Mouse (Mus musculus): Measurements from ENCODE around the gene Slamf9. TPM values are rescaled to one million over a fixed set of nuclear protein-coding genes. Genes with fewer than 3 reads are reported as not detected.

The Slamf9 gene
- 1.0 and 1.1 TPM in 2 replicates for polyA plus RNA-seq (2015; fragmentation: Nextera tagmentation; extraction: Ambion mirVana)

DNA sequence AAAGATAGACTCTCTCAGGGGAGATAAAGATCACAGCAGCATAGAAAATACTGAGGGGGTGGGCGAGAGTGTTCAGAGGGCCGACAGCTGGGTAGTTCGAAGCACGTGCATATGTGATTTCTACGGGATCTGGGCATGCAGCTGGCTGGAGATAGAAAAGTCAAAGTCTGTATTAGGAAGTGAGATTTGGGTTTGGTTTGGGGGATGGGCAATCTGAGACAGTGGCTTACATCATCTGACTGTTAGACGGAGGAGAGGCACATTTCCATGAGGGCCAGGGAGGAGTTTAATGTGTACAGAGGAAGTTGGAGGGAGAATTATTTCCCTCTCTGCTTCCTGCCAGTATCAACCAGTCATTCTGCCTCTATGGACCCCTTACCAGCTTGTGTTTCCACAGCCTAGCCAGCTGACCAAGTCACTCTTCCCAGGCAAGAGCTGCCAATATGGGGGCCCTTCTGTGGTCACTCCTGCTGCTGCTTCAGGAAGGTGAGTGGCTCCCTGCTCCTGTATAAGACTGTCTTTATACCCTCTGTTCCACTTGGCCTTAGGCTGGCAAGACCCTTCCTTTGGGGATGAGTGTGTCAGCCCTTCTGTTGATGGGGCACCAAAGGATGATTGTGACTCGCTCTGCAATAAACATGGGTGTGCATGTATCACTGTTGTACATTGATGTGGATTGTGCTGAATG, at the start of gene Slamf9:
Gene Slamf9 (plus strand): TSS at position 305 of the 688 bp plus-strand sequence.
- Histone ChIP-seq H3K4me2 (ENCODE audit: low read depth, low read length) (no peak within 1 kb of the TSS), H3K36me3 (ENCODE audit: control insufficient read depth, insufficient read depth) (no peaks in the 10 kb centered on the region), H3K27ac (ENCODE audit: low read length) (no peak within 1 kb of the TSS), H3K9ac (ENCODE audit: low read depth, low read length) (no peak within 1 kb of the TSS), H3K4me1 (ENCODE audit: control insufficient read depth, low read depth, low read length) (peaks cover 6% of the 10 kb centered on the region; the same call in 1 of the 2 replicates), H3K27me3 (ENCODE audit: control insufficient read depth, insufficient read depth, low read depth, low read length) (no peaks in the 10 kb centered on the region), H3K4me3 (ENCODE audit: low read depth, low read length) (no peak within 1 kb of the TSS), H3K9me3 (replicated peaks; ENCODE audit: control insufficient read depth, low read length) (no peaks in the 10 kb centered on the region)
- ATAC-seq (ENCODE audit: low read depth): peak; percentile 69
- WGBS (ENCODE audit: insufficient replicate concordance): 11% methylated on average over 7 of the region's 7 CpGs

DNA sequence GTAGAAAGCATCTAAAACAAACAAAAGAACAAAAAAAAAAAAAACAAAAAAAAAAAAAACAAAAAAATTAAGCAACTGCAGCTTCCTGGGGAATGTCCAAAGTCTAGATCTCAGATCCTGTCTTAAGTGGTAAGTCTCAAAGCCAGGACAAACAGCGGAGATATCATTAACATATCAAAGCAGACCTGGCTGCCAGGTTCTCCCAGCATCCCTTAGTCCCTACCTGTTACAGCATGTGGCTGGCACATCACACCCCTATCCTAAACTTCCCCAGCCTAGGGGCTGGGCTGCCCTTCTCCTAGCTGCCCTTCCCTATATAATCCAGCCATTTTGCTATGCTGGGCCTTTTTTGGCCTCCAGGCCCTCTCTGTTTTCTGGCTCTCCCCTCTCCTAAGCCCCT, 48.7 kb upstream of the Slamf9 start:
- 63% methylated on average over 1 of the region's 1 CpGs for WGBS (ENCODE audit: insufficient replicate concordance)

DNA sequence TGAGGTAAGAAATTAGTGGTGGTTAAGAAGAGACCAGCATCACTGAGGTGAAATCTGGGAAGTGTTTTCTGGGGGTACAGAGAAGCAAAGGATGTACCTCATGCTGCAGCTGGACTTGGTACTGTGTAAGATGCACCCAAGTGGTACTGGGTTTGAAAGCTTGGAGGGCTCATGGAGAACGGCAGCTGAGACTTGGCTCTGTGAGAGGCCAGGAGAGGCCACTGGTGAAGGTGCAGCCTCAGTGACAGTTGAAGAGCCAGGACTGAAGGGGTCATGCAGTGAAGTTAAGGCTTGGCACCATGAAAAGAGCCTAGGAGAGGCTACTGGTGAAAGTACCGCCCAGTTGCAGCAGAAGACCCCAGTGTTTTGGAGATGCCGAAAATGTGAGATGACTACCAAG, 47.3 kb upstream of the Slamf9 start:
- 75% methylated on average over 3 of the region's 3 CpGs for WGBS (ENCODE audit: insufficient replicate concordance)
- no peak for ATAC-seq (ENCODE audit: low read depth)
- Histone ChIP-seq H3K4me2 (ENCODE audit: low read depth, low read length) (no peak overlapping the region), H3K27me3 (ENCODE audit: control insufficient read depth, insufficient read depth, low read depth, low read length) (no peaks in the 10 kb centered on the region), H3K27ac (ENCODE audit: low read length) (no peak overlapping the region), H3K36me3 (ENCODE audit: control insufficient read depth, insufficient read depth) (no peaks in the 10 kb centered on the region), H3K4me3 (ENCODE audit: low read depth, low read length) (no peak overlapping the region), H3K4me1 (ENCODE audit: control insufficient read depth, low read depth, low read length) (no peaks in the 10 kb centered on the region), H3K9me3 (replicated peaks; ENCODE audit: control insufficient read depth, low read length) (no peaks in the 10 kb centered on the region), H3K9ac (ENCODE audit: low read depth, low read length) (no peak overlapping the region)

More for the DNA sequence above, 48.7 kb upstream of the Slamf9 start:
- Histone ChIP-seq H3K27ac (ENCODE audit: low read length) (no peak overlapping the region), H3K27me3 (ENCODE audit: control insufficient read depth, insufficient read depth, low read depth, low read length) (no peaks in the 10 kb centered on the region), H3K4me1 (ENCODE audit: control insufficient read depth, low read depth, low read length) (no peaks in the 10 kb centered on the region), H3K36me3 (ENCODE audit: control insufficient read depth, insufficient read depth) (no peaks in the 10 kb centered on the region), H3K9me3 (replicated peaks; ENCODE audit: control insufficient read depth, low read length) (no peaks in the 10 kb centered on the region), H3K4me3 (ENCODE audit: low read depth, low read length) (no peak overlapping the region), H3K4me2 (ENCODE audit: low read depth, low read length) (no peak overlapping the region), H3K9ac (ENCODE audit: low read depth, low read length) (no peak overlapping the region)
- no peak for ATAC-seq (ENCODE audit: low read depth)

DNA sequence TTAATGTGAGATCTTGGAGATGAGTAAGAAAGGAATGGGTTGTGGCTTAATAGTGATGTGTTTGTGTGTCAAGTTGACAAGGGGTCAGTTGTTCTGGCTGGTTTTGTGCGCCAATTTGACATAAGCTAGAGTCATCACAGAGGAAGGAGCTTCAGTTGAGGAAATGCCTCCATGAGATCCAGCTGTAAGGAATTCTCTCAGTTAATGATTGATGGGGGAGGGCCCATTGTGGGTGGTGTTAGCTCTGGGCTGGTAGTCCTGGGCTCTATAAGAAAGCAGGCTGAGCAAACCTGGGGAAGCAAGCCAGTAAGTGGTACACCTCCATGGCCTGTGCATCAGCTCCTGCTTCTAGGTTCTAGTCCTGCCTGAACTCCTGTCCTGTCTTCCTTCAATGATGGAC, 46.5 kb upstream of the Slamf9 start:
- Histone ChIP-seq H3K4me3 (ENCODE audit: low read depth, low read length) (no peak overlapping the region), H3K36me3 (ENCODE audit: control insufficient read depth, insufficient read depth) (no peaks in the 10 kb centered on the region), H3K9me3 (replicated peaks; ENCODE audit: control insufficient read depth, low read length) (no peaks in the 10 kb centered on the region), H3K4me2 (ENCODE audit: low read depth, low read length) (no peak overlapping the region), H3K27ac (ENCODE audit: low read length) (no peak overlapping the region), H3K4me1 (ENCODE audit: control insufficient read depth, low read depth, low read length) (no peaks in the 10 kb centered on the region), H3K27me3 (ENCODE audit: control insufficient read depth, insufficient read depth, low read depth, low read length) (no peaks in the 10 kb centered on the region), H3K9ac (ENCODE audit: low read depth, low read length) (no peak overlapping the region)
- WGBS (ENCODE audit: insufficient replicate concordance): 54% methylated on average over 1 of the region's 1 CpGs
- no peak for ATAC-seq (ENCODE audit: low read depth)

DNA sequence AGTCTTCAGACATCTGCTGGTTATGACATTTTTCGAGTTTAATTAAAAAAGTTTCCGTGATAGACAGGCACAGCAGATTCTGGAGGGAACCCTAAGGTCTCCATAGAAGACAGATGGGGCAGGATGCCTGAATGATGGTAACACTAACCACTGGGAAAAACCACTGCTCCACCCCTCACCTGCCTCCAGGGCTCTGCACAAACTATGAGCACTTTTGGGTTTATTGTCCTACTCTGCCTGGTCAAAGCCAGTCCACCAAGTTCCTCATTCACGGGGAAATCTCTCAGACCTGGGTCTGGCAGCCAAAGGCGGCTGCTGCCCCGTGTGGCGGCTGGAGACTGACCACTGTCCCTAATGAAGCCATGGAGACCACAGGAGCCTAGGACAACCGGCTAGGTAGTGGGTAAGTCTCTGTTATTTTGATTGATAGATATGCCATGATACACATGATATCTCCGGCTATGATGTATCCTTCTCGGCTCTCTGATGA, 44.4 kb upstream of the Slamf9 start:
- no peaks in the 10 kb centered on the region for H3K9me3 ChIP-seq (replicated peaks; ENCODE audit: control insufficient read depth, low read length)
- no peak overlapping the region for H3K9ac ChIP-seq (ENCODE audit: low read depth, low read length)
- no peak overlapping the region for H3K4me2 ChIP-seq (ENCODE audit: low read depth, low read length)
- no peak overlapping the region for H3K27ac ChIP-seq (ENCODE audit: low read length)
- no peak overlapping the region for H3K4me3 ChIP-seq (ENCODE audit: low read depth, low read length)
- H3K4me1 ChIP-seq (ENCODE audit: control insufficient read depth, low read depth, low read length): no peaks in the 10 kb centered on the region
- WGBS (ENCODE audit: insufficient replicate concordance): 32% methylated on average over 9 of the region's 9 CpGs
- H3K36me3 ChIP-seq (ENCODE audit: control insufficient read depth, insufficient read depth): no peaks in the 10 kb centered on the region
- no peak for ATAC-seq (ENCODE audit: low read depth)
- H3K27me3 ChIP-seq (ENCODE audit: control insufficient read depth, insufficient read depth, low read depth, low read length): no peaks in the 10 kb centered on the region

DNA sequence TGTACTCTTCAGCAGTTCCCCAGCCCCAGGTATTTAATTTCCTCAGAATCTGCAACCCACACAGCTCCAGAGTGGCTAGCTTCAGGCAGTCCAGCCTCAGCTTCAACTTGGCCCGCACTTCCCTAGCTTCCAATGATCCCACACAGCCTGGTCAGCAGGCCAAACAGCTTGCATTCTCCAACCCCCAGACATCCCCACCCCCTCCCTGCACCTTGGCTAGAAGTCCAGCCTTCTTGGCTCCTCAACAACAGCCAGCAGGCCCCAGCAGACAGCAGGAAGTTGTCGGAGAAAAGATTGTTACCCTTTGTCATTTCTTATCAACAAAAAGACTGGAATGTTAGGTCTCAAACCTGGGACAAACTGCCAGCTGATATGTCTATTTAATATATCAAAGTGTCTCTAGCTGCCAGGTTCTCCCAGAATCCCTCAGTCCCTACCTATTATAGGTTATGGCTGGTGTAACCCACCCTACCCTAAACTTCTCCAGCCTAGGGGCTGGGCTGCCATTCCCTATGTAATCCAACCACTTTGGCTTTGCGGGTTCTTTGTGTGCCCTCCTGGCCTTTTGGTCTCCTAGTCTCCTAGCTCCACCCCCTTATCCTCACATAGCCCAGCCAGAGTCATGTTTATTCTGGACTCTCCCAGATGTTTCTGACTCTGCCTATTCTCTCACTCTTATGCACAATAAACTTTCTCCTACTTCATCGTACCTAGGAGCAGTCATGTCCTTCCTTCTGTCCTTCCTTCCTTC, 43.1 kb upstream of the Slamf9 start:
- H3K9me3 ChIP-seq (replicated peaks; ENCODE audit: control insufficient read depth, low read length): no peaks in the 10 kb centered on the region
- no peaks in the 10 kb centered on the region for H3K4me1 ChIP-seq (ENCODE audit: control insufficient read depth, low read depth, low read length)
- 23% methylated on average over 4 of the region's 4 CpGs for WGBS (ENCODE audit: insufficient replicate concordance)
- no peak overlapping the region for H3K4me2 ChIP-seq (ENCODE audit: low read depth, low read length)
- H3K9ac ChIP-seq (ENCODE audit: low read depth, low read length): no peak overlapping the region
- no peaks in the 10 kb centered on the region for H3K27me3 ChIP-seq (ENCODE audit: control insufficient read depth, insufficient read depth, low read depth, low read length)
- no peak overlapping the region for H3K27ac ChIP-seq (ENCODE audit: low read length)
- ATAC-seq (ENCODE audit: low read depth): peak; percentile 24; the same call in 1 of the 2 replicates
- no peaks in the 10 kb centered on the region for H3K36me3 ChIP-seq (ENCODE audit: control insufficient read depth, insufficient read depth)
- H3K4me3 ChIP-seq (ENCODE audit: low read depth, low read length): no peak overlapping the region

DNA sequence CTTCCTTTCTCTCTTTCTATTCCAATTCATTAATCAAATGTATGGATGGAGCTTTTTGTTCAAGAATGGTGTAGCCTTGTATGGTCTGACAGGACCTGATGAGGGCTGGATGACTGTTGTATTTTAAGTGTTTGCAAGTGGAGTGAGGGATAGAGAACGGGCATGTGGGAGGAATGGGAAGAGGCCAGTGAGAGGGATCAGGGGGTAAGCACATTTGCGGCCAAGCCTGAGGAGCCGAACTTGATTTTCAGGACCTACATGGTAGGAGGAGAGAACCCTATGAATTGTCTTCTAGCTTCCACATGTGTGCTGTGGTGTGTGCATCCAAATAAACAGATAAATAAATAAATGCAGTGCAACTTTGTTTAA, 42.6 kb upstream of the Slamf9 start:
- no peaks in the 10 kb centered on the region for H3K36me3 ChIP-seq (ENCODE audit: control insufficient read depth, insufficient read depth)
- no peak overlapping the region for H3K27ac ChIP-seq (ENCODE audit: low read length)
- ATAC-seq (ENCODE audit: low read depth): no peak
- H3K27me3 ChIP-seq (ENCODE audit: control insufficient read depth, insufficient read depth, low read depth, low read length): no peaks in the 10 kb centered on the region
- H3K9me3 ChIP-seq (replicated peaks; ENCODE audit: control insufficient read depth, low read length): no peaks in the 10 kb centered on the region
- H3K9ac ChIP-seq (ENCODE audit: low read depth, low read length): no peak overlapping the region
- WGBS (ENCODE audit: insufficient replicate concordance): 67% methylated on average over 3 of the region's 3 CpGs
- H3K4me2 ChIP-seq (ENCODE audit: low read depth, low read length): no peak overlapping the region
- no peak overlapping the region for H3K4me3 ChIP-seq (ENCODE audit: low read depth, low read length)
- no peaks in the 10 kb centered on the region for H3K4me1 ChIP-seq (ENCODE audit: control insufficient read depth, low read depth, low read length)

DNA sequence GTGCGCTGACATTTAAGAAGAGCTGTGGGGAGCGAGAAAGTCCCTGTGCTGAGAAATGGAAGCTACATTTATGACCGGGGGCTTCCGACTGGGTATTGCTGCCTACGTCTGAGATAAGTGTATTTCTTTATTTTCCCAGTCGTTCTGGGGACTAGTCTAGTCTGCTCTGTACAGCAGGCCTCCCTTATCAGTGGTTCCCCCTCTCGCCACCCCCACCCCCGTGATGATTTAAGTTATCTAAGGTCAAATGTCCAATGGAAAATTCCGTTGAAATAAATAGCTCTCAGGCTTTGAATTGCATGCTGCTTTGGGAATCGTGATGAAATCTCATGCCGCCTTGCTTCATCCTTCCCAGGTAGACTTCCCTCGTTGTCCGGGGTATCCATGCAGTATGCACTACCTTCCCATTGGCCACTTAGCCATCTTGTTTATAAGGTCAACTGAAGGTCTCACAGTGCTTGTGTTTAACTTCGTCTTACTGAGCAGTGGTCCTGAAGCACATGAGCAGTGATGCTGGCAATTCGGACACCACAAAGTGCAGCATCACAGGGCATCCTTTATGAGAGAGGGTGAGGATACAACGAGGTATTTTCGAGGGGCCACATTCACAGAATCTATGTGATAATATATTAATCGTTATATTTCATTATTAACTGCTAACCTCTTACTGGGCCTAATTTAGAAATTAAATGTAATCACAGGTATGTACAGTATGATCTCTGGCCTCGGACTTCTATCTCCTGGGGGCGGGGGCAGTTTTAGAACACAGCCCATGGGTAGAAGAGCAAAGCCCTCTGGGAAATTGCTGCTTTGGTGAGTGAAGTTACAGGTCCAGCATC, 41.9 kb upstream of the Slamf9 start:
- ATAC-seq (ENCODE audit: low read depth): no peak
- H3K9ac ChIP-seq (ENCODE audit: low read depth, low read length): no peak overlapping the region
- H3K4me1 ChIP-seq (ENCODE audit: control insufficient read depth, low read depth, low read length): no peaks in the 10 kb centered on the region
- no peak overlapping the region for H3K4me2 ChIP-seq (ENCODE audit: low read depth, low read length)
- no peaks in the 10 kb centered on the region for H3K36me3 ChIP-seq (ENCODE audit: control insufficient read depth, insufficient read depth)
- H3K27ac ChIP-seq (ENCODE audit: low read length): no peak overlapping the region
- no peak overlapping the region for H3K4me3 ChIP-seq (ENCODE audit: low read depth, low read length)
- H3K9me3 ChIP-seq (replicated peaks; ENCODE audit: control insufficient read depth, low read length): no peaks in the 10 kb centered on the region
- no peaks in the 10 kb centered on the region for H3K27me3 ChIP-seq (ENCODE audit: control insufficient read depth, insufficient read depth, low read depth, low read length)
- 54% methylated on average over 20 of the region's 20 CpGs for WGBS (ENCODE audit: insufficient replicate concordance)

All from liver, embryonic 16.5 days (tissue).